Mouse (Mus musculus): Measurements from ENCODE around the gene Tff2.

- TF ChIP-seq CTCF (IDR thresholded peaks at IDR 0.05; ENCODE audit: low read depth) (no peak), EP300 (IDR thresholded peaks at IDR 0.05; ENCODE audit: low read depth) (no peak)
Observed at GRCm38 (mm10) chr17:31160291-31160690, 16.2 kb upstream of the Tff2 start.
